Mouse (Mus musculus): Measurements from ENCODE around the gene Sla2. TPM values are rescaled to one million over a fixed set of nuclear protein-coding genes. Genes with fewer than 3 reads are reported as not detected.
"Not testable (repeated sequence)": the region's sequence is repeated elsewhere in the genome, so short reads cannot be mapped to it uniquely, and the experiment has no call there.

Gene Sla2
- total RNA-seq, 2 experiments from 2014 or later, result not detected

GRCm38 (mm10) chr2:156901344-156901743 lies 14.4 kb upstream of the Sla2 start:
- DNase-seq, result no peak

- no peak for DNase-seq
Measured at GRCm38 (mm10) chr2:156899184-156899583, 12.2 kb upstream of the Sla2 start.

GRCm38 (mm10) chr2:156898374-156898773 lies 11.4 kb upstream of the Sla2 start:
- peak in 1 of 2 experiments; percentile 15 for DNase-seq

GRCm38 (mm10) chr2:156897034-156897433 lies 10.0 kb upstream of the Sla2 start:
- no peak for DNase-seq

- DNase-seq, result no peak
Measured at GRCm38 (mm10) chr2:156896384-156896914, 9.5 kb upstream of the Sla2 start.

- no peak for DNase-seq
Measured at GRCm38 (mm10) chr2:156894496-156895265, 7.7 kb upstream of the Sla2 start.

- peak in 1 of 2 experiments; percentile 25 for DNase-seq
Measured at GRCm38 (mm10) chr2:156892821-156893220, 5.8 kb upstream of the Sla2 start.

- DNase-seq, result no peak
Measured at GRCm38 (mm10) chr2:156892240-156892639, 5.2 kb upstream of the Sla2 start.

GRCm38 (mm10) chr2:156888490-156888889 lies 1.5 kb upstream of the Sla2 start:
- DNase-seq, result no peak

GRCm38 (mm10) chr2:156886084-156886631 lies 834 bp downstream of the Sla2 start:
- no peak for DNase-seq

GRCm38 (mm10) chr2:156885666-156886065 lies 1.3 kb downstream of the Sla2 start:
- DNase-seq, result not testable (repeated sequence)

- DNase-seq, result no peak
Measured at GRCm38 (mm10) chr2:156884396-156885211, 2.4 kb downstream of the Sla2 start.

GRCm38 (mm10) chr2:156882431-156883001 lies 4.5 kb downstream of the Sla2 start:
- DNase-seq, result no peak

- peak; percentile 60 to 70 for DNase-seq
Measured at GRCm38 (mm10) chr2:156879541-156879940, 7.5 kb downstream of the Sla2 start.

GRCm38 (mm10) chr2:156877726-156878125 lies 9.3 kb downstream of the Sla2 start:
- peak in 1 of 2 experiments; percentile 13 for DNase-seq

GRCm38 (mm10) chr2:156874760-156875510 lies 12.1 kb downstream of the Sla2 start:
- no peak for DNase-seq

GRCm38 (mm10) chr2:156874047-156874759 lies 12.8 kb downstream of the Sla2 start:
- DNase-seq, result no peak

GRCm38 (mm10) chr2:156873629-156874028 lies 13.4 kb downstream of the Sla2 start:
- peak; percentile 26 to 55 for DNase-seq

- peak; percentile 68 to 80 for DNase-seq
Measured at GRCm38 (mm10) chr2:156870519-156870918, 16.5 kb downstream of the Sla2 start.

GRCm38 (mm10) chr2:156869554-156869953 lies 17.4 kb downstream of the Sla2 start:
- DNase-seq, result no peak

- DNase-seq, result peak; percentile 20 to 49
Measured at GRCm38 (mm10) chr2:156868994-156869393, 18.0 kb downstream of the Sla2 start.
